Mouse (Mus musculus): ENCODE measurements around the gene St8sia1.
A peak's percentile ranks its signal among the peaks of the same experiment; 100 is the strongest.
"Not testable (repeated sequence)": the region's sequence is repeated elsewhere in the genome, so short reads cannot be mapped to it uniquely, and the experiment has no call there.

Gene St8sia1

GRCm38 (mm10) chr6:142964076-142964530, at the start of gene St8sia1:
Gene St8sia1 (minus strand): TSS chr6:142964452.
- DNase-seq = peak in 1 of 2 experiments; percentile 83

GRCm38 (mm10) chr6:143012513-143013215, 48.4 kb upstream of the St8sia1 start:
- DNase-seq = no peak

DNA sequence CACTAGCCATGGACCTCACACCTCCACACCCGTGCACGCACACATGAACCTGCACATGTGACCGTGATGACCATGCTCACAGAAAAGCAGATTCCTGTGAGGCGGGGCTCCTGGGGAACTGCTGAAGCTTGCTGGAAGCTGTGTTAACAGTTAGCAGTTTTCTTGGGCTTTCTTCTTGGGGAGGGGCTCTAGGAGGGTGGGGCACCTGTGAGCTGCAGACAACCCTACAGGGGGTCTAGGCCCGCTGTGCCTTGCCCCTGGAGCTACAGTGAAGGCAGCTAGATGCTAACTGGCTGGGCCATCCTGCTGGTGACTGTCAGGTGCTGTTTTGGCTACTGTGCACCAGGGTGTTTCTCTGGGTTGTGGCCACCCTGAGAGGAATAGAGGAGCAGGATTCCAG, 44.6 kb upstream of the St8sia1 start:
- no peak for DNase-seq

DNA sequence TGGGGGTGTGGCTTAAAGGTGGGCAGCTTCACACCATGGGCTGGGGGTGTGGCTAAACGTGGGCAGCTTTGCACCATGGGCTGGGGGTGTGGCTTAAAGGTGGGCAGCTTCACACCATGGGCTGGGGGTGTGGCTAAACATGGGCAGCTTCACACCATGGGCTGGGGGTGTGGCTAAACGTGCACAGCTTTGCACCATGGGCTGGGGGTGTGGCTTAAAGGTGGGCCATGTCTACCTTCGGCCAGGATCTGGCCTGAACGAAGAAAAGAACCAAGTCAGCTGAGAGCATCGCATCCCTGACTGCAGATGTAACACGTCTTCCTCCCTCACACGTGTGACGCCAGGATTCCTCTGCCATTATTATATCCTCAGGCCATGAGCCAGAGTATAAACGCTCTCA, 41.0 kb upstream of the St8sia1 start:
- not testable (repeated sequence) for DNase-seq

- DNase-seq = no peak
Measured at GRCm38 (mm10) chr6:143004801-143005200, 40.5 kb upstream of the St8sia1 start.

DNA sequence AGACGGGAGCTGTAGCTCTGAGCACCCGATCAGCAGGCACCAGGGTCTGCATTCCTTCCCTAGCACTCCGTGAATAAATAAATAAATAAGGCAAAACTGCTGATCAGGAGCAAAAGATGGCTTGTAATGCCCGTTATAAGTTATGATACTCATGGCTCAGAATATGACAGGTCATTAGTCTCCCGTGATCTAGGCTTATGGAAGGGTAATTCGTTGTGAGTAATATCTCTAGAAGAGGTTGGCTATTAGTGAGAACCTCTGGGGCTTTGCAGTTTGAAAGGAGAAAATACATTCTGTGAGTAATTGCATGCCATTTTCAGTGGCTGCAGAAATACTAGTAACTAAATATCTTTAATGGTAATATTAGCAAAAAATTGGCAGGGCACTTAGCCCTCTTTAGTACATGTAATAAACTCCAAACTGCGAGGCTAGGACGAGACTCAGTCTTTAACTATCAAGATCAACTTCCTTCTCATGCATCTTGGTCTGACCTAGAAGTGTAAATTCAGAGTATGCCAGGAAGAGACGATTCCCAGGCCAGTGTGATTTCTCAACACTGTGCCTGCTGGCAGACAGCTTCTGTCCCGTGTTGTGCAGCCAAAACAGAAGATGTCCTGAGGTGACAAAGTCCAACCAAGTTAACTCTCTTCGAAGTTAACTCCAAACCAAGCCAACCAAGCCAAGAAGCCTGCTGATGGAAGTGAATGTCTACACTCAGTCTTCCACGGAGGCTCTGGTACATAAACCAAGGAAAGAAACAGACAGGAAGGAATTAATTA, 34.2 kb upstream of the St8sia1 start:
- DNase-seq = no peak

GRCm38 (mm10) chr6:142996887-142997286, 32.6 kb upstream of the St8sia1 start:
- no peak for DNase-seq

- no peak for DNase-seq
Measured at GRCm38 (mm10) chr6:142995567-142995966, 31.3 kb upstream of the St8sia1 start.

- DNase-seq = no peak
Measured at GRCm38 (mm10) chr6:142994821-142995220, 30.6 kb upstream of the St8sia1 start.

DNA sequence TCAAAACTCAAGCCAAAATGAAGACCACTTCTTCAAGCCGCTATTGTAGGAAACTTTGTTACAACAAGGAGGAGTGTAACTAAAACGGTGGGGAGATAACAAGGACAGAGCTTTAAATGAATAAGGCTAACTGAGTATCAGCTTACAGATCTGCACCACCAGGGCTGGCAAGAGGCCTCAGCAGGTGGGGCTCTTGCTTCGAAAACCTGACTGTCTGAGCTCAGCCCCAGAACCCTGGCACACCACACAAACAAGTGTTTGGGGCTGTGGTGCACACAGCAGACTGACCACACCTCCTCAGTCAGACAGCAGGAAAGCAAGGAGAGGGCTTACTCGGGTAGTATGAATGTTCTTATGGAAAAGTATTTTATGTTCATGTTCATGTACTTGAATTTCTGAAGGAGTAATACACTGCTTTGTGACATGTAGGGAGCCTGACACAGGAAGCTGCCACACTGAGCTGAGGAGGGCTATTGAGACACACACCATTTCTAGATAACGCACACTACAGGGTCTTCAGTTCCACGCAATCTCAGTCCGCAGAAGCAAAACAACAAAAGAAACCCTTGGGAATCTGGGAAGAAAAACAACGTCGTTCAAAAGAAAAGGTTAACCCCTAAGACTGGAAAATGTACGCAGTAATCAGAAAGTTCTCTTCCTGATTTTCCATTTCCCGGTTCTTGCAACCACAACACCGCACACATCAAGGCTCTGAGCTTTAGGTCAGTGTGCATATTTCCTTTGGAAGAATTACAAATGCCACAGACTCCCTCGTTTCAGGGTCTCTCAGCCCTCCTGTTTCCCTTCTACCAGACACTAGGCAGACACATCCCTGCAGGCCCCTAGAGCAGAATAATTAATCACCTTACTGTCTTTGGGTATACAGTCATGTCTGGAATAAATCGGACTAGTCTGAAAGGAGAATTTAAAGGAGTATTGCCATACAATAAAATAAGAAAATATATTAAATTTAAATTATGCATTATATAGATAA, 29.8 kb upstream of the St8sia1 start:
- no peak for DNase-seq

- DNase-seq = no peak
Measured at GRCm38 (mm10) chr6:142992971-142993370, 28.7 kb upstream of the St8sia1 start.

GRCm38 (mm10) chr6:142992099-142992498, 27.8 kb upstream of the St8sia1 start:
- no peak for DNase-seq

DNA sequence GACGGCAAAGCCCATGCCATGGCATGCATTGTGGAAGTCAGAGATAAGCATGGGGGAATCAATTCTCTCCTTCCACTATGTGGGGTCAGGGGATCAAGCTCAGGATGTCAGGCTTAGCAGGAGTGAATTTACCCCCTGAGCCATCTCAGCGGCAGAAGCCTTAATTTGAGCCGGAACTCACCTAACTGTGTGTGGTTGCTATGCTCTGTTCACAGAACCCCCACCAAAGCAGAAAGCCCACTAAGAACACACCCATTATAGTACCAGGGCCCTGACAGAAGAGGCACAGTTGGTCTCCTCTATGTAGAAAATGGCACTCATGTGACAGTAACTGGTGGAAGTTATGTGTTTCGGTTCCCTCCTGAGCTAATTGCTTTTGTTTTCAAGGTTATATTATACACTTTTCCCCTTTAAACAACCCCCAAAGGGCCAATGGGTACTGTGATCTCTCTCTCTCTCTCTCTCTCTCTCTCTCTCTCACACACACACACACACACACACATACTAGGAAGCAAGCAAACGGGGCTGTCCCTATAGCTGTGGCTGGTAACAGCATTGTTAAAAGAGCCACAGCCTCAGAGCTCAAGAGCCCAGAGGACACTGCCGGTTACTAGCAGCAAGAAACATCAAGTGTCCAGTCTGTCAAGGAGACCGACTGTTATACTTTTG, 27.3 kb upstream of the St8sia1 start:
- DNase-seq = no peak

- DNase-seq = no peak
Measured at GRCm38 (mm10) chr6:142990516-142990915, 26.3 kb upstream of the St8sia1 start.

GRCm38 (mm10) chr6:142989495-142989894, 25.2 kb upstream of the St8sia1 start:
- DNase-seq = no peak

- DNase-seq = peak; percentile 79 to 84
Measured at GRCm38 (mm10) chr6:142988753-142989152, 24.5 kb upstream of the St8sia1 start.

DNA sequence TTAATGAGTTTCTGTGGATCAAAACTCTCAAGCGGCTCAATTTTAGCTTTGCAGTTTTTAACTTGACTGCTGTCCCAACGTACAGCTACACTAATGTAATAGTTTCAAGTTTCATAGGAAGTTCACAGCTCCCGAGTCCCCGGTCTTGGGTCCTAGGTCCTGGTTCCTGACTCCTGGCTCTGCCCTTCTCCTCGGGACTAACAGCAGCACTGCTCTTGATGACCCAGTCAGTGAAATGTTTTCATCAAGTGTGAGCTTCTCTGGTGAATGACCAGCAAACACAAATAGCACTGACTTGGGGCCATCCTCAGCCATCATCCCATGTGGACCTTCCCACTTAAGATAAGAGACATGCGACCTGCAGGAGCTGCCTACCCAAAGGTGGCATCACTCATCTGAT, 24.0 kb upstream of the St8sia1 start:
- no peak for DNase-seq

DNA sequence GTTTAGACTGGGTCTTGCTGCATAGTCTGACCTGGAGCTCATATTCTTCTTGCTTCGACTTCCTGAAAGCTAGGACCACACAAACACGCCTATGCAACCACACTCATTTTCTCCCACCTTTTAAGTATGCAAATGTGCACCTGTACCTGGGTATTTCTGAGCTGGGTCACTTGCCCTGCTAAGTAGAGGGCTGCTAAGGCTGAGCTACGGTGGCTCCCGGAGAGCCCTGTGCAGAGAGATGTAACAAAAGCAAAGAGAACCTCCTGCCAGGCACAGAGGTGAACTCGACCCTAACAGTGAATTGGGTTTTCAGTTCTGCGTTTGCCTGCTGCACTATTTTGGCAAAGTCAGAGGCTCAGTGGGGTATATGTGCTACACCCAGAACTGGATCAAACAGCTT, 23.4 kb upstream of the St8sia1 start:
- no peak for DNase-seq

- not testable (repeated sequence) for DNase-seq
Measured at GRCm38 (mm10) chr6:142986706-142987105, 22.5 kb upstream of the St8sia1 start.

GRCm38 (mm10) chr6:142985561-142986238, 21.4 kb upstream of the St8sia1 start:
- not testable (repeated sequence) for DNase-seq

Measured in cerebellum, postnatal 10 days (tissue).